Mouse (Mus musculus): ENCODE measurements at regions not wholly inside any gene's neighbourhood (a gene's known extent, or its start where the extent isn't known, plus 50 kb on each side); places are given as distances from the start of the nearest gene placed in this dataset.

- 87% methylated on average over 2 of the region's 2 CpGs for WGBS
Observed at GRCm38 (mm10) chr2:117006846-117007245, 114.3 kb upstream of the Spred1 start.

GRCm38 (mm10) chr2:117008922-117009321 is 112.3 kb upstream of the Spred1 start:
- Histone ChIP-seq H3K4me2 (ENCODE audit: low read depth, low read length) (no peak overlapping the region), H3K27ac (ENCODE audit: low read depth, low read length) (no peak overlapping the region), H3K36me3 (ENCODE audit: control insufficient read depth, insufficient read depth, low read length) (no peaks in the 10 kb centered on the region), H3K9me3 (ENCODE audit: control insufficient read depth, low read length) (no peaks in the 10 kb centered on the region), H3K4me3 (ENCODE audit: low read depth, low read length) (no peak overlapping the region), H3K4me1 (ENCODE audit: control insufficient read depth, insufficient read depth, low read length) (no peaks in the 10 kb centered on the region), H3K9ac (replicated peaks; ENCODE audit: low read depth, low read length) (no peak overlapping the region), H3K27me3 (ENCODE audit: control insufficient read depth, insufficient read depth, low read length) (no peaks in the 10 kb centered on the region)
- no peak for ATAC-seq (ENCODE audit: low read depth)

More at GRCm38 (mm10) chr2:117006846-117007245, 114.3 kb upstream of the Spred1 start:
- no peak overlapping the region for H3K9ac ChIP-seq (replicated peaks; ENCODE audit: low read depth, low read length)
- no peaks in the 10 kb centered on the region for H3K36me3 ChIP-seq (ENCODE audit: control insufficient read depth, insufficient read depth, low read length)
- ATAC-seq (ENCODE audit: low read depth), result no peak
- H3K27me3 ChIP-seq (ENCODE audit: control insufficient read depth, insufficient read depth, low read length), result no peaks in the 10 kb centered on the region
- no peaks in the 10 kb centered on the region for H3K4me1 ChIP-seq (ENCODE audit: control insufficient read depth, insufficient read depth, low read length)
- no peak overlapping the region for H3K4me3 ChIP-seq (ENCODE audit: low read depth, low read length)
- H3K9me3 ChIP-seq (ENCODE audit: control insufficient read depth, low read length), result no peaks in the 10 kb centered on the region
- H3K4me2 ChIP-seq (ENCODE audit: low read depth, low read length), result no peak overlapping the region
- H3K27ac ChIP-seq (ENCODE audit: low read depth, low read length), result no peak overlapping the region

DNA sequence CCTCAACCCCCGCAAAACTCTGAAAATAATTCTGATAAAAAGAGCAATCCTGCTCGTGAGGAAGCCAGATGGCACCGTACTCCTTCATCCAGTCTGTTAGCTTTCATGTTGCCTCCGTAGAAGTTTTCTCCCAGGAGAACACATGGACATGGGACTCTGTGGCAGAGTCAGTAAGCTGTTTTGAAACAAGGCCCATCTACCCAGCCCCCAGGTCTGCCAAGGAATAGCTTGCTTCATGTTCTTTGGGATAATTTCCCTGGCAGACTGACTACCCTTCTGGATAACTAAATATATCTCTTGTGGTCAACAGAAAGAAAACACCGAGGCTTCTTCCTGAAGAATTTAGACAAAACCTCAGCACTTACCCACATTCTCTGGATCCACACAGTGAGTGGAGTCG is 111.2 kb upstream of the Spred1 start:
- no peaks in the 10 kb centered on the region for H3K27me3 ChIP-seq (ENCODE audit: control insufficient read depth, insufficient read depth, low read length)
- H3K4me3 ChIP-seq (ENCODE audit: low read depth, low read length), result no peak overlapping the region
- H3K4me2 ChIP-seq (ENCODE audit: low read depth, low read length), result no peak overlapping the region
- no peaks in the 10 kb centered on the region for H3K36me3 ChIP-seq (ENCODE audit: control insufficient read depth, insufficient read depth, low read length)
- H3K27ac ChIP-seq (ENCODE audit: low read depth, low read length), result no peak overlapping the region
- H3K9ac ChIP-seq (replicated peaks; ENCODE audit: low read depth, low read length), result no peak overlapping the region
- no peak for ATAC-seq (ENCODE audit: low read depth)
- H3K4me1 ChIP-seq (ENCODE audit: control insufficient read depth, insufficient read depth, low read length), result no peaks in the 10 kb centered on the region
- WGBS, result 88% methylated on average over 6 of the region's 6 CpGs
- no peaks in the 10 kb centered on the region for H3K9me3 ChIP-seq (ENCODE audit: control insufficient read depth, low read length)

- no peak overlapping the region for H3K4me2 ChIP-seq (ENCODE audit: low read depth, low read length)
- no peak overlapping the region for H3K27ac ChIP-seq (ENCODE audit: low read depth, low read length)
- H3K4me3 ChIP-seq (ENCODE audit: low read depth, low read length), result no peak overlapping the region
- H3K4me1 ChIP-seq (ENCODE audit: control insufficient read depth, insufficient read depth, low read length), result no peaks in the 10 kb centered on the region
- H3K9me3 ChIP-seq (ENCODE audit: control insufficient read depth, low read length), result no peaks in the 10 kb centered on the region
- H3K9ac ChIP-seq (replicated peaks; ENCODE audit: low read depth, low read length), result no peak overlapping the region
- H3K27me3 ChIP-seq (ENCODE audit: control insufficient read depth, insufficient read depth, low read length), result no peaks in the 10 kb centered on the region
- no peak for ATAC-seq (ENCODE audit: low read depth)
- no peaks in the 10 kb centered on the region for H3K36me3 ChIP-seq (ENCODE audit: control insufficient read depth, insufficient read depth, low read length)
Observed at GRCm38 (mm10) chr2:117010942-117011341, 110.2 kb upstream of the Spred1 start.

- ATAC-seq (ENCODE audit: low read depth), result no peak
- WGBS, result 65% methylated on average over 12 of the region's 12 CpGs
- Histone ChIP-seq H3K36me3 (ENCODE audit: control insufficient read depth, insufficient read depth, low read length) (no peaks in the 10 kb centered on the region), H3K4me3 (ENCODE audit: low read depth, low read length) (no peak overlapping the region), H3K9ac (replicated peaks; ENCODE audit: low read depth, low read length) (no peak overlapping the region), H3K4me2 (ENCODE audit: low read depth, low read length) (no peak overlapping the region), H3K27ac (ENCODE audit: low read depth, low read length) (no peak overlapping the region), H3K9me3 (ENCODE audit: control insufficient read depth, low read length) (no peaks in the 10 kb centered on the region), H3K27me3 (ENCODE audit: control insufficient read depth, insufficient read depth, low read length) (no peaks in the 10 kb centered on the region), H3K4me1 (ENCODE audit: control insufficient read depth, insufficient read depth, low read length) (no peaks in the 10 kb centered on the region)
Observed at GRCm38 (mm10) chr2:117017921-117018651, 103.1 kb upstream of the Spred1 start.

DNA sequence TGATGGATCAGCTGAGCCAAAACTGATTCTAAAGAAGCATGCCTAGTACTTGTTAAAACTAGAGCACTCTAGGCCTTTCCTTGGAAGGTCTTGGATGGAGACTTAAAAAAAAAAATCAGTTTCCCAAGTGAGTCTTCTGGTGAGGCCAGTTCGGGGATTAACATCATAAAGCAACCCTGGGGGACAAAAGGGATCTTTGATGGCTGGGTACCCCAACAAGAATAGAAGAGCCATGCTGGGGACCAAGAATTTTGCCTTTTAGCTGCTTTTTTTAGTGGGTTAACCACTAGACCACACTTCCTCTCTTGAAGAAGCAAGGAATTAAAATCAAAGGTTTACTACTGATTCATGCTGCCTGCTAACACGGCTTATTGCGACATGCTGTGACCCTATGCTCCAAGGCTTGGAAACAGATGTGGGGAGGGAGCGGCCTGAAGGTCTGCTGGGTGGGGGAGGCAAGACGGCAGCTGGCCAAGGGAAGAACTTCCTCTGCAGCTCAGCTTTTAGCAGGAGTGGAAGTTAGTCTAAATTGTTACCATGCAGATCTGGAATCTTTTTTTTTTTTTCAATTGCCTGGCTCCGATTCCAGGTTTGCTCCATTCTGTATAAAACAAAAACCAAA is 102.1 kb upstream of the Spred1 start:
- no peak overlapping the region for H3K9ac ChIP-seq (replicated peaks; ENCODE audit: low read depth, low read length)
- no peaks in the 10 kb centered on the region for H3K4me1 ChIP-seq (ENCODE audit: control insufficient read depth, insufficient read depth, low read length)
- no peak overlapping the region for H3K4me2 ChIP-seq (ENCODE audit: low read depth, low read length)
- no peak overlapping the region for H3K27ac ChIP-seq (ENCODE audit: low read depth, low read length)
- no peaks in the 10 kb centered on the region for H3K27me3 ChIP-seq (ENCODE audit: control insufficient read depth, insufficient read depth, low read length)
- 29% methylated on average over 6 of the region's 6 CpGs for WGBS
- no peaks in the 10 kb centered on the region for H3K9me3 ChIP-seq (ENCODE audit: control insufficient read depth, low read length)
- H3K36me3 ChIP-seq (ENCODE audit: control insufficient read depth, insufficient read depth, low read length), result no peaks in the 10 kb centered on the region
- no peak overlapping the region for H3K4me3 ChIP-seq (ENCODE audit: low read depth, low read length)
- ATAC-seq (ENCODE audit: low read depth), result no peak

DNA sequence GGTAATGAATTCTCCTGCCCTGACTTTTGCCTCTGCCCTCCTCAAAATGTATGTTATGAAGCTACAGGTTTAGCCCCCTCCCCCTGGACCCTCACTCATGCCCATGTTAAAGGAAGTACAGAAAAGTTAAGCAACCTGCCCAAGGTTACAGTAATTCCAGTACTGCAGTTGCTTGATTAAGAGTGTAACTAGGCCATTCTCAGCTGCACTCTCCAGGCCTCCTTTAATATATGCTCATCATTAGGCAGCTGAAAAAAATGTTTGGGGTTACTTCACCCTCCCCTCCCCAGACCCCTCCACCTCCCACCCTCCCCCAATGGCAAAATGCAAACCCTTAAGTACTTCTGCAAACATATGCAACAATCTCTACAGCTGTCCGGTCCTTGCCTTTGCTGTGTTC is 101.6 kb upstream of the Spred1 start:
- H3K9ac ChIP-seq (replicated peaks; ENCODE audit: low read depth, low read length), result no peak overlapping the region
- H3K9me3 ChIP-seq (ENCODE audit: control insufficient read depth, low read length), result no peaks in the 10 kb centered on the region
- no peaks in the 10 kb centered on the region for H3K4me1 ChIP-seq (ENCODE audit: control insufficient read depth, insufficient read depth, low read length)
- no CpG with 5 or more reads among the region's 1 CpGs for WGBS
- H3K4me2 ChIP-seq (ENCODE audit: low read depth, low read length), result no peak overlapping the region
- H3K27ac ChIP-seq (ENCODE audit: low read depth, low read length), result no peak overlapping the region
- H3K36me3 ChIP-seq (ENCODE audit: control insufficient read depth, insufficient read depth, low read length), result no peaks in the 10 kb centered on the region
- H3K4me3 ChIP-seq (ENCODE audit: low read depth, low read length), result no peak overlapping the region
- no peaks in the 10 kb centered on the region for H3K27me3 ChIP-seq (ENCODE audit: control insufficient read depth, insufficient read depth, low read length)
- no peak for ATAC-seq (ENCODE audit: low read depth)

- Histone ChIP-seq H3K9me3 (ENCODE audit: control insufficient read depth, low read length) (no peaks in the 10 kb centered on the region), H3K9ac (replicated peaks; ENCODE audit: low read depth, low read length) (no peak overlapping the region), H3K36me3 (ENCODE audit: control insufficient read depth, insufficient read depth, low read length) (no peaks in the 10 kb centered on the region), H3K4me2 (ENCODE audit: low read depth, low read length) (no peak overlapping the region), H3K27ac (ENCODE audit: low read depth, low read length) (no peak overlapping the region), H3K4me3 (ENCODE audit: low read depth, low read length) (no peak overlapping the region), H3K27me3 (ENCODE audit: control insufficient read depth, insufficient read depth, low read length) (no peaks in the 10 kb centered on the region), H3K4me1 (ENCODE audit: control insufficient read depth, insufficient read depth, low read length) (no peaks in the 10 kb centered on the region)
- WGBS, result 26% methylated on average over 4 of the region's 6 CpGs
- ATAC-seq (ENCODE audit: low read depth), result no peak
Observed at GRCm38 (mm10) chr2:117021787-117022186, 99.4 kb upstream of the Spred1 start.

DNA sequence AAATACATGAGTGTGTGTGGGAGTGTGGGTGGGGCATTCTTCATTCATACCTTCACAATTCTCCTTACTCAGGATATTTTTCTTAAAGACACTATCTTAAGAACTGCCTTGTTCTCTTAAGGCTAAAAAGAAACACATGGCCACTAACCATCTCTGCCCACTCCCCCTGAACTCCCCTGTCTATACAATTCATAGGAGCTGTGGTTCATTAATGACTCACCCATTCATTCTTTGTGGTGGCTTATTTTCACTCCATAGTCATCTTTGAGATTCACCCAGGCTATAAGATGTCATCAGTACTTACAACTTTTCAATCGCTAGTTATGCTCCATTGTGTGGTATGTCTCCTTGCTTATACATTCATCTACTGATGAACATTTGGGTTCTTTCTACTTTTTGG is 97.7 kb upstream of the Spred1 start:
- Histone ChIP-seq H3K36me3 (ENCODE audit: control insufficient read depth, insufficient read depth, low read length) (no peaks in the 10 kb centered on the region), H3K4me2 (ENCODE audit: low read depth, low read length) (no peak overlapping the region), H3K9me3 (ENCODE audit: control insufficient read depth, low read length) (no peaks in the 10 kb centered on the region), H3K4me1 (ENCODE audit: control insufficient read depth, insufficient read depth, low read length) (no peaks in the 10 kb centered on the region), H3K9ac (replicated peaks; ENCODE audit: low read depth, low read length) (no peak overlapping the region), H3K27me3 (ENCODE audit: control insufficient read depth, insufficient read depth, low read length) (no peaks in the 10 kb centered on the region), H3K4me3 (ENCODE audit: low read depth, low read length) (no peak overlapping the region), H3K27ac (ENCODE audit: low read depth, low read length) (no peak overlapping the region)
- 98% methylated on average over 1 of the region's 1 CpGs for WGBS
- ATAC-seq (ENCODE audit: low read depth), result no peak

Measured in neural tube, embryonic 14.5 days (tissue).